Mouse (Mus musculus) lung, postnatal 0 days (tissue): ENCODE data around the gene Lrrn4cl. TPM values are rescaled to one million over a fixed set of nuclear protein-coding genes. Genes with fewer than 3 reads are reported as not detected.
"Not testable (repeated sequence)": the region's sequence is repeated elsewhere in the genome, so short reads cannot be mapped to it uniquely, and the experiment has no call there.

ENCODE experiments used
- ATAC-seq: fragments of 200-750 bp; cut with Nextera tagmentation; 2 replicates; pipeline ENCODE4 v1.8.0; 2017; ENCODE audit warnings: moderate library complexity
- DNase-seq: peaks from one replicate; pipeline ENCODE4 v3.0.0-alpha.2; 2016; ENCODE audit warnings: low spot score
- H3K27ac ChIP-seq: fragments of 300-500 bp; sonication (generic); 2 replicates; pipeline ENCODE4 v1.5.1; 2014; ENCODE audit warnings: antibody characterized with exemption, mild to moderate bottlenecking, low read length, mixed read lengths
- H3K27me3 ChIP-seq: fragments of 300-500 bp; sonication (generic); replicated peaks from 2 replicates; pipeline ENCODE4 v1.6.1; 2014; ENCODE audit warnings: low read length, mixed read lengths; ENCODE audit not compliant: insufficient read depth
- H3K36me3 ChIP-seq: fragments of 300-500 bp; sonication (generic); 2 replicates; pipeline ENCODE4 v1.6.1; 2014; ENCODE audit warnings: low read length, mixed read lengths; ENCODE audit not compliant: insufficient read depth
- H3K4me1 ChIP-seq: fragments of 300-500 bp; sonication (generic); 2 replicates; pipeline ENCODE4 v1.6.1; 2014; ENCODE audit warnings: antibody characterized with exemption, low read depth, low read length, mixed read lengths; ENCODE audit not compliant: insufficient read depth
- H3K4me2 ChIP-seq: fragments of 300-500 bp; sonication (generic); replicated peaks from 2 replicates; pipeline ENCODE4 v1.6.1; 2014; ENCODE audit warnings: low read depth, mild to moderate bottlenecking, low read length, moderate library complexity, mixed read lengths
- H3K4me3 ChIP-seq: fragments of 300-500 bp; sonication (generic); 2 replicates; pipeline ENCODE4 v1.5.1; 2014; ENCODE audit warnings: low read depth, low read length
- H3K9ac ChIP-seq: fragments of 300-500 bp; sonication (generic); replicated peaks from 2 replicates; pipeline ENCODE4 v1.6.1; 2014; ENCODE audit warnings: low read depth, mild to moderate bottlenecking
- H3K9me3 ChIP-seq: fragments of 300-500 bp; sonication (generic); 2 replicates; pipeline ENCODE4 v1.6.1; 2016; ENCODE audit warnings: low read length, mixed read lengths
- CTCF ChIP-seq: IDR thresholded peaks from 2 replicates; pipeline ENCODE4 v1.5.1; 2016; ENCODE audit warnings: antibody characterized with exemption, mild to moderate bottlenecking
- EP300 ChIP-seq: IDR thresholded peaks from 2 replicates; pipeline ENCODE4 v1.6.1; 2016; ENCODE audit warnings: antibody characterized with exemption, mild to moderate bottlenecking, control low read depth
- WGBS: fragments of 180-500 bp; shearing (Covaris S2); extraction: QIAGEN DNeasy Blood & Tissue Kit; methylation state at CpG from one replicate; pipeline ENCODE4 v1.1.7; 2014; 5-methylcytosine and 5-hydroxymethylcytosine counted together
- polyA plus RNA-seq: library from polyadenylated mRNA; unstranded; fragments of >200 nt; fragmentation: Nextera tagmentation; extraction: Ambion mirVana; gene quantifications from 2 replicates; pipeline ENCODE4 v1.2.1, GENCODE M21; 2015

Gene Lrrn4cl
- polyA plus RNA-seq, 1 experiment from 2014 or later: 1.9 TPM

- H3K4me2 ChIP-seq: peak overlapping the region; percentile 73
- H3K9me3 ChIP-seq: no peaks in the 10 kb centered on the region
- H3K27ac ChIP-seq: peak overlapping the region; percentile 97
- H3K4me3 ChIP-seq: peak overlapping the region; percentile 99
- WGBS: under 1% methylated on average over 7 of the region's 7 CpGs
- H3K9ac ChIP-seq: peak overlapping the region; percentile 91
- DNase-seq (peak; percentile 65), ATAC-seq (no peak)
- no peak for TF ChIP-seq EP300
- TF ChIP-seq CTCF: no peak
- 0 out of 2 replicates have a peak, but pooled peaks cover 5% of the 10 kb centered on the region for H3K4me1 ChIP-seq
- H3K27me3 ChIP-seq: no peaks in the 10 kb centered on the region
- peaks cover 23% of the 10 kb centered on the region for H3K36me3 ChIP-seq
These were observed 29.4 kb upstream of the Lrrn4cl start for GRCm38 (mm10) chr19:8821146-8821545.

- TF ChIP-seq CTCF: no peak
- no peak for TF ChIP-seq EP300
- ATAC-seq (no peak), DNase-seq (no peak)
- no peaks in the 10 kb centered on the region for H3K9me3 ChIP-seq
- H3K27ac ChIP-seq: no peak overlapping the region
- WGBS: 65% methylated on average over 8 of the region's 8 CpGs
- 0 out of 2 replicates have a peak, but pooled peaks cover 5% of the 10 kb centered on the region for H3K4me1 ChIP-seq
- H3K9ac ChIP-seq: no peak overlapping the region
- peak overlapping the region; percentile 73; the same call in 1 of the 2 replicates for H3K4me2 ChIP-seq
- H3K36me3 ChIP-seq: peaks cover 35% of the 10 kb centered on the region
- H3K4me3 ChIP-seq: no peak overlapping the region
- H3K27me3 ChIP-seq: no peaks in the 10 kb centered on the region
These were observed 27.9 kb upstream of the Lrrn4cl start for GRCm38 (mm10) chr19:8822696-8823095.

GRCm38 (mm10) chr19:8829660-8830059, 20.9 kb upstream of the Lrrn4cl start, which contains the start of gene AC129217.1:
Gene AC129217.1, plus strand, starts transcription at chr19:8829773.
- peak; percentile 44 for DNase-seq
- H3K27me3 ChIP-seq: no peaks in the 10 kb centered on the region
- H3K9me3 ChIP-seq: no peaks in the 10 kb centered on the region
- 84% methylated on average over 8 of the region's 8 CpGs for WGBS
- peaks cover 70% of the 10 kb centered on the region for H3K36me3 ChIP-seq
- no peak within 1 kb of the TSS for H3K4me2 ChIP-seq
- H3K9ac ChIP-seq: no peak within 1 kb of the TSS
- no peak within 1 kb of the TSS for H3K4me3 ChIP-seq
- no peak for ATAC-seq
- no peaks in the 10 kb centered on the region for H3K4me1 ChIP-seq
- H3K27ac ChIP-seq: no peak within 1 kb of the TSS
- TF ChIP-seq CTCF (no peak), EP300 (no peak)

- H3K27me3 ChIP-seq: no peaks in the 10 kb centered on the region
- DNase-seq: no peak
- H3K4me2 ChIP-seq: no peak overlapping the region
- H3K27ac ChIP-seq: no peak overlapping the region
- H3K9ac ChIP-seq: no peak overlapping the region
- WGBS: 93% methylated on average over 8 of the region's 8 CpGs
- ATAC-seq: no peak
- TF ChIP-seq CTCF (no peak), EP300 (no peak)
- H3K4me1 ChIP-seq: no peaks in the 10 kb centered on the region
- no peaks in the 10 kb centered on the region for H3K9me3 ChIP-seq
- H3K4me3 ChIP-seq: no peak overlapping the region
- H3K36me3 ChIP-seq: peaks cover 62% of the 10 kb centered on the region
These were observed 19.9 kb upstream of the Lrrn4cl start for GRCm38 (mm10) chr19:8830664-8831063.

GRCm38 (mm10) chr19:8831262-8831661, 19.3 kb upstream of the Lrrn4cl start:
- 82% methylated on average over 11 of the region's 11 CpGs for WGBS
- Histone ChIP-seq H3K27ac (no peak overlapping the region), H3K4me3 (no peak overlapping the region), H3K4me1 (no peaks in the 10 kb centered on the region), H3K27me3 (no peaks in the 10 kb centered on the region), H3K9ac (no peak overlapping the region), H3K4me2 (no peak overlapping the region), H3K9me3 (no peaks in the 10 kb centered on the region), H3K36me3 (peaks cover 57% of the 10 kb centered on the region)
- DNase-seq: no peak
- ATAC-seq: no peak
- TF ChIP-seq CTCF (peak; percentile 17; the same call in 1 of the 2 replicates), EP300 (no peak)

- peaks cover 42% of the 10 kb centered on the region for H3K36me3 ChIP-seq
- no peaks in the 10 kb centered on the region for H3K9me3 ChIP-seq
- H3K27me3 ChIP-seq: no peaks in the 10 kb centered on the region
- H3K4me1 ChIP-seq: no peaks in the 10 kb centered on the region
- ATAC-seq: no peak
- DNase-seq: no peak
- H3K4me3 ChIP-seq: no peak overlapping the region
- H3K27ac ChIP-seq: no peak overlapping the region
- no peak overlapping the region for H3K4me2 ChIP-seq
- H3K9ac ChIP-seq: no peak overlapping the region
- no peak for TF ChIP-seq EP300
- no peak for TF ChIP-seq CTCF
- WGBS: 84% methylated on average over 4 of the region's 4 CpGs
These were observed 17.6 kb upstream of the Lrrn4cl start for GRCm38 (mm10) chr19:8832971-8833370.

- not testable (repeated sequence) for H3K4me3 ChIP-seq, ATAC-seq, H3K4me2 ChIP-seq, H3K9me3 ChIP-seq, DNase-seq, H3K27me3 ChIP-seq, H3K9ac ChIP-seq, H3K4me1 ChIP-seq
- H3K27ac ChIP-seq: 0 out of 2 replicates have a peak overlapping the region, but pooled peaks have one; percentile 91
- WGBS: 95% methylated on average over 10 of the region's 10 CpGs
- peaks cover 21% of the 10 kb centered on the region; the same call in 1 of the 2 replicates for H3K36me3 ChIP-seq
These were observed 14.2 kb upstream of the Lrrn4cl start for GRCm38 (mm10) chr19:8836327-8836726.
